Mouse (Mus musculus): ENCODE measurements around the gene Tlr6.

GRCm38 (mm10) chr5:65005251-65005650 lies 45.4 kb upstream of the Tlr6 start:
- no peak for TF ChIP-seq POLR2A (IDR thresholded peaks at IDR 0.05; ENCODE audit: borderline replicate concordance, control insufficient read depth, low read depth, low read length)
- no peak for TF ChIP-seq CTCF (IDR thresholded peaks at IDR 0.05; ENCODE audit: control insufficient read depth, insufficient read depth, low read length)

Measured in bone marrow, adult 2 months (tissue).